Mouse (Mus musculus): Measurements from ENCODE around the gene Wbp4.
"Not testable (repeated sequence)": the region's sequence is repeated elsewhere in the genome, so short reads cannot be mapped to it uniquely, and the experiment has no call there.

Gene Wbp4

GRCm38 (mm10) chr14:79452591-79452934 lies 28.8 kb downstream of the Wbp4 start:
- not testable (repeated sequence) for DNase-seq (ENCODE audit: low read depth)

- DNase-seq (ENCODE audit: low read depth) = peak; percentile 89
These were observed 29.4 kb downstream of the Wbp4 start, which contains the start of gene Kbtbd6 for GRCm38 (mm10) chr14:79451681-79452590. TSS of gene Kbtbd6 (plus strand) at chr14:79451835.

DNA sequence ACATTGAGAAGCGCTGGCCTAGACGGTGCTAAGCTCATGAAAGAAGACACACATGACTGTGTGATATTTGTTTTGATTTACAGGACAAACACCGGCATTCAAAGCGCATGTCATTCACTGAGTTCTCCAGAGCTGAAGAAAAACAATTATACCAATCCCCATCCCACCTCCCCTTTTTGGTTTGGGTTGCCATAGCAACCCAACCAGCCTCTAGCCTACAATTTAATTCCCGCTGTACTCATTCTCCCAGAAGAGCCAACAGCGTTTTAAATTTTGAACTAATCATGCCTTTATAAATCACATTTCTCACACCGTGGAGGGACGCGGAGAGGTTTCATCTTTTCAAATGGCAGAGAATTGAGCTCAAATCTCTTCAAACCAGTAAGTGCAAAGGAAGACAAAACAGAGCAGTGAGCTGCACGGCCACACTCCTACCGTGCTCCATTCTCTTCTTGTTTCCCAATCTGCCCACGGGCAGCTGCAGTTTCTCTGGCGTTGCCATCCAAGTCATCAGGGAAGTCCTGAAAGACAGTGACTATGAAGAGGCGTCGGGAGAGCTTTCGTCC lies 36.2 kb downstream of the Wbp4 start:
- DNase-seq (ENCODE audit: low read depth) = no peak

DNA sequence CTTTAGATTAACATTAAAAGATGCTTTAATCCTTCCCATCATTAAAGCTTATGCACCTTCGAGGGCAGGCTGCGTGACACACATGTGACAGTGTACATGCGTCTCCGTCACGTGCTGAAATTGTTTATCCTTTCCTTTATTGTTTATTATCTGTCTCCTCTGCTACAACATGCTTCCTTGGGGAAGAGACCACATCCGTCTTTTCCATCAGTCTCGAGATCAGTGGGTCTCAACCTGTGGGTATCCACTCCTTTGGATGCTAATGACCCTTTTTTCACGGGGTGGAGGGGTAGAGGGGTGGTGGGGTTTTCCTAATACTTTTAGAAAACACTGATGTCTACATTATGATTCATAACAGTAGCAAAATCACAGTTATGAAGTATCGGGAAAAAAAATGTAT lies 36.7 kb downstream of the Wbp4 start:
- DNase-seq (ENCODE audit: low read depth) = no peak

GRCm38 (mm10) chr14:79441441-79441840 lies 39.9 kb downstream of the Wbp4 start:
- DNase-seq (ENCODE audit: low read depth) = no peak

GRCm38 (mm10) chr14:79440655-79441054 lies 40.7 kb downstream of the Wbp4 start:
- no peak for DNase-seq (ENCODE audit: low read depth)

- no peak for DNase-seq (ENCODE audit: low read depth)
These were observed 47.3 kb downstream of the Wbp4 start for GRCm38 (mm10) chr14:79434068-79434467.

- not testable (repeated sequence) for DNase-seq (ENCODE audit: low read depth)
These were observed 54.5 kb downstream of the Wbp4 start for GRCm38 (mm10) chr14:79426730-79427365.

- DNase-seq (ENCODE audit: low read depth) = peak; percentile 96
These were observed 55.2 kb downstream of the Wbp4 start, which contains the start of gene Kbtbd7 for GRCm38 (mm10) chr14:79425979-79426729. TSS of gene Kbtbd7 (plus strand) at chr14:79426511.

GRCm38 (mm10) chr14:79420083-79420685 lies 61.1 kb downstream of the Wbp4 start:
- DNase-seq (ENCODE audit: low read depth) = no peak

DNA sequence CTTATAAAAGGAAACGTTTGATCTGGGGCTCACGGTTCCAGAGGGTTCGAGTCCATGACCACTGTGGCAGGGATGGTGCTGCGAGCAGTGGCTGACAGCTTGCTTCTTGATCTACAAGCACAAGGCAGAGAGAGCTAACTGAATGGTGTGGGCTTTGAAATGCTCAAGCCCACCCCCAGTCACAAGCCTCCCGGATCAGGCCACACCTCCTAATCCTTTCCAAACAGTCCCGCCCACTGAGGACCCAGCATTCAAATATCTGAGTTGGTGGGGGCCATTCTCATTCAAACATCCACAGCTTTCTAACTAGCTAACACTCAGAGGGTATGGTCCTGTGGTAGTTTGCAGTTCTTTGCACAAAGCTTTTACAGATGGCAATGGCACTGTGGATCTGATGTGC lies 68.2 kb downstream of the Wbp4 start:
- no peak for DNase-seq (ENCODE audit: low read depth)

- DNase-seq (ENCODE audit: low read depth) = no peak
These were observed 70.7 kb downstream of the Wbp4 start for GRCm38 (mm10) chr14:79410662-79411061.

All from naive thymus-derived CD4-positive, alpha-beta T cell, adult 2 months (primary cell).